Mouse (Mus musculus) heart, embryonic 14.5 days (tissue): Measurements from ENCODE around the gene Hc. TPM values are rescaled to one million over a fixed set of nuclear protein-coding genes. Genes with fewer than 3 reads are reported as not detected.

Source experiments
- ATAC-seq: fragments of 200-750 bp; cut with Nextera tagmentation; 2 replicates; pipeline ENCODE4 v1.8.0; 2017; ENCODE audit warnings: low read depth, moderate TSS enrichment; ENCODE audit not compliant: insufficient number of reproducible peaks, insufficient read depth, low FRiP score
- H3K27ac ChIP-seq, 2 experiments: fragments of 200-500 bp in 1 of 2; fragments of 300-500 bp in 1 of 2; sonication (generic) in 1 of 2; replicated peaks in 1 of 2; 2 replicates each; pipeline ENCODE4 v1.5.1; 2012 to 2014; ENCODE audit warnings: low read depth in 2 of 2, low read length in 2 of 2, control low read depth in 1 of 2, mild to moderate bottlenecking in 1 of 2, mixed read lengths in 1 of 2; ENCODE audit not compliant: control insufficient read depth in 1 of 2, insufficient read depth in 1 of 2
- H3K27me3 ChIP-seq: fragments of 300-500 bp; sonication (generic); 2 replicates; pipeline ENCODE4 v1.6.1; 2014; ENCODE audit warnings: mild to moderate bottlenecking, low read length, control low read depth; ENCODE audit not compliant: control insufficient read depth, insufficient read depth
- H3K36me3 ChIP-seq: fragments of 300-500 bp; sonication (generic); 2 replicates; pipeline ENCODE4 v1.6.1; 2014; ENCODE audit warnings: mild to moderate bottlenecking, control low read depth, low read length, mixed read lengths; ENCODE audit not compliant: control insufficient read depth, insufficient read depth
- H3K4me1 ChIP-seq, 2 experiments: fragments of 200-500 bp in 1 of 2; fragments of 300-500 bp in 1 of 2; sonication (generic) in 1 of 2; 2 replicates each; pipeline ENCODE4 v1.6.1; 2012 to 2014; ENCODE audit warnings: low read length in 2 of 2, control low read depth in 1 of 2, mixed read lengths in 1 of 2; ENCODE audit not compliant: control insufficient read depth in 2 of 2, insufficient read depth in 2 of 2
- H3K4me2 ChIP-seq: fragments of 300-500 bp; sonication (generic); 2 replicates; pipeline ENCODE4 v1.6.1; 2014; ENCODE audit warnings: mild to moderate bottlenecking, low read length
- H3K4me3 ChIP-seq, 2 experiments: fragments of 200-500 bp in 1 of 2; fragments of 300-500 bp in 1 of 2; sonication (generic) in 1 of 2; 2 replicates each; pipeline ENCODE4 v1.5.1; 2012 to 2014; ENCODE audit warnings: low read length in 2 of 2, mild to moderate bottlenecking in 2 of 2, control low read depth in 1 of 2, low read depth in 1 of 2, moderate library complexity in 1 of 2; ENCODE audit not compliant: control insufficient read depth in 1 of 2, insufficient read depth in 1 of 2
- H3K9ac ChIP-seq: fragments of 300-500 bp; sonication (generic); 2 replicates; pipeline ENCODE4 v1.6.1; 2014; ENCODE audit warnings: mild to moderate bottlenecking, low read length
- H3K9me3 ChIP-seq: fragments of 300-500 bp; sonication (generic); 2 replicates; pipeline ENCODE4 v1.6.1; 2016; ENCODE audit warnings: low read length, control low read depth; ENCODE audit not compliant: control insufficient read depth
- WGBS: fragments of 180-500 bp; shearing (Covaris S2); extraction: QIAGEN DNeasy Blood & Tissue Kit; methylation state at CpG from one replicate; pipeline ENCODE4 v1.1.7; 2014; 5-methylcytosine and 5-hydroxymethylcytosine counted together
- polyA plus RNA-seq: library from polyadenylated mRNA; unstranded; fragments of >200 nt; fragmentation: Nextera tagmentation; extraction: Ambion mirVana; gene quantifications from 2 replicates; pipeline ENCODE4 v1.2.1, GENCODE M21; 2014

Hc gene
- polyA plus RNA-seq, 1 experiment from 2014 or later: not detected

- H3K4me3 ChIP-seq: no peak overlapping the region
- 78% methylated on average over 8 of the region's 8 CpGs for WGBS
- H3K4me2 ChIP-seq: no peak overlapping the region
- H3K36me3 ChIP-seq: no peaks in the 10 kb centered on the region
- H3K27ac ChIP-seq: no peak overlapping the region
- no peak for ATAC-seq
- no peaks in the 10 kb centered on the region for H3K9me3 ChIP-seq
- H3K4me1 ChIP-seq: peaks cover 13 to 14% of the 10 kb centered on the region in 2 experiments; a peak in 3 of 4 replicates
- no peaks in the 10 kb centered on the region for H3K27me3 ChIP-seq
- H3K9ac ChIP-seq: no peak overlapping the region
Measured at GRCm38 (mm10) chr2:34984885-34985284, 76.4 kb downstream of the Hc start.

- H3K4me1 ChIP-seq: peaks cover 13 to 14% of the 10 kb centered on the region in 2 experiments; a peak in 3 of 4 replicates
- 63% methylated on average over 11 of the region's 11 CpGs for WGBS
- no peak overlapping the region for H3K4me3 ChIP-seq
- no peak overlapping the region for H3K4me2 ChIP-seq
- no peaks in the 10 kb centered on the region for H3K36me3 ChIP-seq
- H3K9me3 ChIP-seq: no peaks in the 10 kb centered on the region
- H3K9ac ChIP-seq: no peak overlapping the region
- no peak overlapping the region; a peak in 1 of 4 replicates for H3K27ac ChIP-seq
- no peak for ATAC-seq
- H3K27me3 ChIP-seq: no peaks in the 10 kb centered on the region
Measured at GRCm38 (mm10) chr2:34982906-34983698, 78.1 kb downstream of the Hc start.

GRCm38 (mm10) chr2:34982096-34982724 is 79.0 kb downstream of the Hc start:
- no peaks in the 10 kb centered on the region for H3K9me3 ChIP-seq
- H3K27ac ChIP-seq: no peak overlapping the region; a peak in 1 of 4 replicates
- H3K4me1 ChIP-seq: peaks cover 15 to 19% of the 10 kb centered on the region in 2 experiments
- no peaks in the 10 kb centered on the region for H3K27me3 ChIP-seq
- H3K36me3 ChIP-seq: no peaks in the 10 kb centered on the region
- 56% methylated on average over 14 of the region's 14 CpGs for WGBS
- H3K4me3 ChIP-seq: no peak overlapping the region
- no peak overlapping the region for H3K4me2 ChIP-seq
- H3K9ac ChIP-seq: no peak overlapping the region
- ATAC-seq: no peak

GRCm38 (mm10) chr2:34979459-34980011 is 81.7 kb downstream of the Hc start:
- H3K27ac ChIP-seq: no peak overlapping the region
- no peak overlapping the region for H3K4me2 ChIP-seq
- H3K9ac ChIP-seq: no peak overlapping the region
- WGBS: 75% methylated on average over 3 of the region's 3 CpGs
- peaks cover 5% of the 10 kb centered on the region; the same call in 1 of the 2 replicates for H3K9me3 ChIP-seq
- peaks cover 17 to 22% of the 10 kb centered on the region in 2 experiments for H3K4me1 ChIP-seq
- no peak overlapping the region for H3K4me3 ChIP-seq
- H3K36me3 ChIP-seq: no peaks in the 10 kb centered on the region
- no peak for ATAC-seq
- H3K27me3 ChIP-seq: no peaks in the 10 kb centered on the region

GRCm38 (mm10) chr2:34978226-34978625 is 83.0 kb downstream of the Hc start:
- H3K36me3 ChIP-seq: no peaks in the 10 kb centered on the region
- no peak for ATAC-seq
- H3K27me3 ChIP-seq: no peaks in the 10 kb centered on the region
- H3K4me1 ChIP-seq: peaks cover 17 to 22% of the 10 kb centered on the region in 2 experiments
- 94% methylated on average over 2 of the region's 2 CpGs for WGBS
- no peak overlapping the region for H3K4me2 ChIP-seq
- H3K9me3 ChIP-seq: peaks cover 5% of the 10 kb centered on the region; the same call in 1 of the 2 replicates
- H3K27ac ChIP-seq: no peak overlapping the region
- H3K9ac ChIP-seq: no peak overlapping the region
- H3K4me3 ChIP-seq: no peak overlapping the region

GRCm38 (mm10) chr2:34976945-34977658 is 84.1 kb downstream of the Hc start:
- WGBS: 38% methylated on average over 8 of the region's 8 CpGs
- Histone ChIP-seq H3K27me3 (peaks cover 2% of the 10 kb centered on the region), H3K4me3 (no peak overlapping the region), H3K4me1 (peaks cover 12 to 17% of the 10 kb centered on the region in 2 experiments), H3K9me3 (peaks cover 5% of the 10 kb centered on the region; the same call in 1 of the 2 replicates), H3K4me2 (no peak overlapping the region), H3K36me3 (no peaks in the 10 kb centered on the region), H3K27ac (no peak overlapping the region), H3K9ac (no peak overlapping the region)
- no peak for ATAC-seq

GRCm38 (mm10) chr2:34976447-34976846 is 84.8 kb downstream of the Hc start:
- 80% methylated on average over 6 of the region's 6 CpGs for WGBS
- no peak overlapping the region for H3K4me3 ChIP-seq
- H3K9me3 ChIP-seq: peaks cover 5% of the 10 kb centered on the region; the same call in 1 of the 2 replicates
- no peak overlapping the region for H3K4me2 ChIP-seq
- peaks cover 5% of the 10 kb centered on the region for H3K27me3 ChIP-seq
- ATAC-seq: no peak
- H3K9ac ChIP-seq: no peak overlapping the region
- peaks cover 8 to 12% of the 10 kb centered on the region in 2 experiments for H3K4me1 ChIP-seq
- H3K36me3 ChIP-seq: no peaks in the 10 kb centered on the region
- no peak overlapping the region for H3K27ac ChIP-seq
